Mouse (Mus musculus): ENCODE measurements around the gene Scgb1b30.
"Not testable (repeated sequence)": the region's sequence is repeated elsewhere in the genome, so short reads cannot be mapped to it uniquely, and the experiment has no call there.

Scgb1b30 gene

DNA sequence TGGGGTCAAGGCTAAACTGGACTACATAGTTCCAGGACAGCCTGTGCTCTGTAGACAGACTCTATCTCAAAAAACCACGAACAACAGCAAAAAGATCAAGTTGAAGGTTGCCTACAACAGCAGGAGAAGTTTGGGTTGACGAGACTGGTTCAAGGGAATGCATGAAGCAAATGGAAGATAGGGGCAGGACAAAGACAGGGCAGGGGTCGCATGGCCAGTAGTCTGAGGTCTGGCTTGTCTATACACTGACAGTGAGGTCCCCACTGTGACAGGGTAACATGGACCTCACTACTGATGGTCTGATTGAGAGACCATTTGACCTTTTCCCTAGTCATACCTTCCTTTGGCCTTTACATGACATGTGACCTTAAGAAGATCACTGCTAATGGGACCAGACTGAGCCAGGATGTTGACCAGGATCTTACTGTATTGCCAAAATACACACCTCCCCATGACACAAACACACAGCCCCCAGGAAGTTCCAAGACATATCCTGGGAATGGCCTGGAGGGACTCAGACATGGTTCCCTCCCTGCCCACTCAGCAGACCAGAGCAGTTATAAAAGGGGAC lies at the start of gene Scgb1b30:
Gene Scgb1b30, plus strand, starts transcription at position 521 of the 571 bp plus-strand sequence.
- no peak for DNase-seq (ENCODE audit: low spot score)

GRCm38 (mm10) chr7:34068132-34068531 lies 27.1 kb upstream of the Scgb1b30 start:
- DNase-seq (ENCODE audit: low spot score) = not testable (repeated sequence)

DNA sequence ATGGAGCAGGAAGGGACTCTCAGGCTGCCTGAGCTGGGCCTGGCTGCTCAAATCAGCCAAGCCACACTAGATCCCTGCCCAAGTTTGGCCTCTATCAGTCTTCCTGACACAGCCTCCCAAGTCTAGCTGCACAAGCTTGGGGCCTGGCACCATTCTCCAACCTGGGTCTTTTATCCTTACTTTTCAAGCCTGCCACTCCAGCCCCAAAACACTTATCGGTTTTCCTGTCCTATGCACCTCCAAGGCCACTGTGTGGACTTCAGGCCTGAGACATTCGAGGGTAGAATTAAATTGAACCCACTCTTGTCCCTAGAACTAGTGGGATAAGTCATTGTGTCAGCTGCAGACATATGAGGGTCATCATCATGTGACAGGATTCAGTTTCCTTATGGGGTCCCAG lies 4.8 kb downstream of the Scgb1b30 start:
- DNase-seq (ENCODE audit: low spot score) = no peak

DNA sequence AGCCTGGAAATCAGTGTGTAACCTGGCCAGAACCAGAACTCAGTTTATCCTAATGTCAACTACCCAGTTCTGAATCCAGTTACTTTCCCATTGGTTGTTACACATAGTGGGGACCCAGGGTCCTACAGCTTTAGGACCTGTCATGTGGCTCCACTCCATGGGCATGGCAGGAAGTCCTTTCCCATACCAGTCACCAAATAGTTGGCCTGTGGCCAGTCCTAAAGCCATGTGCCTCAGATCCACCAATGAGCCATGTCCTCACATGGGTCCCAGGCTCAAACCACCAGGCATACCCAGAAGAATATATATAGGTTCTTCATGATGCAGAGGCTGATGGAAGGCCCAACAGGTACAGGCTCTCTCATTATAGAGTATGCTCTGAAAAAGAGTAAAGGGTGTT lies 6.0 kb downstream of the Scgb1b30 start:
- DNase-seq (ENCODE audit: low spot score) = no peak

GRCm38 (mm10) chr7:34109190-34109589 lies 14.0 kb downstream of the Scgb1b30 start:
- no peak for DNase-seq (ENCODE audit: low spot score)

GRCm38 (mm10) chr7:34116601-34117000 lies 21.4 kb downstream of the Scgb1b30 start:
- DNase-seq (ENCODE audit: low spot score) = no peak

DNA sequence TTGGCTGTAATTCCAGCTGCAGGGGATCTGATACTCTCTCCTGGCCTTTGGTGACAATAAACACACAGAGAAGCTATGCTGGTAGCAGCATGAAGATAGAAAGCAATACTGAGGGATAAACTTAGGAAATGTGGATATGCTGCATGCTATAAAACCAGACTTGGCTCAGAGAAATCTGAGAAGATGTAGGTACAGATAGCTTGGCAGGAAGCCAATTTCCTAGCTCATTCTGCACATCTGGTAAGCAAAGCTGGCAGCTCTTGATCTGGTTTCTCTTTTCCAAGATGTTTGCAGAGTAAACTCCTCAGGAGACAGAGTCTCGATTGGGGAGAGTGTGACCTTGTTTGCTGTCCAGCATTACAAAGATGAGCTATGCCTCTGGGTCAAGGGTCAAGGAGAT lies 25.4 kb downstream of the Scgb1b30 start:
- not testable (repeated sequence) for DNase-seq (ENCODE audit: low spot score)

- DNase-seq (ENCODE audit: low spot score) = peak; percentile 68
Observed at GRCm38 (mm10) chr7:34122987-34123720, 27.9 kb downstream of the Scgb1b30 start.

DNA sequence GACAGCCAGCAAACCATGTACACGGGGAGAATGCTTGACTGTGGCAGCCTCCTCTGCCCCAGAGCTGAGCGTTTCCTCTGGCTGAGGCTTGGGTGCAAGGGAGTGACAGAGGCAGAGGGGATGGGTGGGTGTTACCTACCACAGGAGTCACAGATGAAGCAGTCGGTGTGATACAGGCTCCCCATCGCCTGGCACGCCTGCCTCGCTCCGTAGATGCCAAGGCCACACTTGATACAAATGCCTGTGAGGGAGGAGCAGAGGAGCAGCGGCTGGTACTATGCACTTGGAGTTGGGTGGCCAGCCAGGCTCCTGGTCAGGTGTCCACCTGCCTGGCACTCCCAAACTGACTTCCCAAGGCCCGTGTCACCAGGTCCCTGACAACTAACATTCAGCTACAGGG lies 30.1 kb downstream of the Scgb1b30 start:
- DNase-seq (ENCODE audit: low spot score) = no peak

GRCm38 (mm10) chr7:34126291-34126690 lies 31.1 kb downstream of the Scgb1b30 start:
- DNase-seq (ENCODE audit: low spot score) = no peak

- DNase-seq (ENCODE audit: low spot score) = no peak
Observed at GRCm38 (mm10) chr7:34131118-34131517, 35.9 kb downstream of the Scgb1b30 start.

- DNase-seq (ENCODE audit: low spot score) = peak; percentile 18
Observed at GRCm38 (mm10) chr7:34131959-34132354, 36.7 kb downstream of the Scgb1b30 start.

DNA sequence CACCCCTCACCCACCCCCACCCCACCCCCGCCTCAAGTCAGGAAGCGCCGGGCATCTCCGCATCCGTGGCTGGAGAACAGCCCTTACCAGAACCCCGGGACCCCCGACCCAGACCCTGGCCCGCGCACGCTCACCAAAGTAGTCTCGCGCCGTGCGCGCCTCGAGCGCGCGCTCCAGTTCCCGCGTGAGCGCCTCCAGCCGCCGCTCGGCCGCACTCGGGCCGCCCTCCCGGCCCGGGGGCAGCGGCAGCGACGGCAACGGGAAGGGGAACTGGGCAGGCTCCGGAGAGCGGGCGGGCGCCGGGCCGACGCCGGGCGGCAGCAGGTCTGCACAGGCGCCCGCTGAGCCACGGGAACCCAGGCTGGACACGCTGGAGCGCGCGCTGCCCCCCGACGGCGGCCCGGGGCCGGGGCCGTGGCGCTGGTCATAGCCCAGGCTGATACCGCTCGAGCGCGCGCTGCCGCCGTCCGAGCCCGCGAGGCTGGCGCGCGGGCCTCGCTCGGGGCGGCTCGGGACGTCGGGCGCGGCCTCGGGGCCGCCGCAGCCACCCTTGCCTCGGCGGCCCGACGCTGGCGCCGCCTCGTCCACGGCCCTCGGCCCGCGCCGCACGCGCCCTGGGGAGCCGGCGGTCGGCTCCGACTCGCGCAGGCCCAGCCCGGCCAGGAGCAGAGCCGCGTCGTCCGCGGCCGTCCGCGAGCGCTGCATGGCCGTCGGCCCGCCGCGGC lies 37.3 kb downstream of the Scgb1b30 start:
- peak; percentile 57 for DNase-seq (ENCODE audit: low spot score)

DNA sequence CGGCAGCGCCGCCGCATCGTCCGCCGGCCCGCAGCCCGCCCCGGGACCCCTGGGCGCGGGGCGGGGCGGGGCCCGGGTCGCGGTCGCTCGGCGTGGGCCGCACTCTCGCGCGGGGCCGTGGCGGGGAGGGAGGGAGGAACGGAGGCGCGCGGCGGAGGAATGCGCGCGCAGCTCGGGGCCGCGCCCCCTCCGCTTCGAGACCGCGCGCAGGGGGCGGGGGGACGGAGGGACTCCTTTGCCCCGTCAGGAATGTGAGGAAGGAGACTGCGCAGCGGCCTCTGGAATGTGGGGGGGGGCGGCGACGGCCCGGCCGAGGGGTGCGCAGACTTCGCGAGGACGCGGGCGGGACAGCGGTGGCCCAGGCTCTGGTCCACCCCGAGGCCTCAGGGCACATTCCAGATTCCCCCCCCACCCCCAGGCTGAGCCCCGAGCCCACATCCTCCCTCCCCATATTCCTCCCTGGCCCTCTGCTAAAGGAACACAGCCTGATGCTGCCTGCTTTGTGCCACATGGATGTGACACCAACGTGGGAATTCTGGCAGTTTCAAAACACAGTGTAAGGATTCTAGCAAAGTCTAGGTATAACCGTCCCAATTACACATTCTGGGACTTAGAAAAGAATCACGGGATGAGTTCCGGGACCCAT lies 38.0 kb downstream of the Scgb1b30 start, which contains the start of gene Wtip:
Gene Wtip, minus strand, starts transcription at position 152 of the 646 bp plus-strand sequence.
- peak; percentile 83 for DNase-seq (ENCODE audit: low spot score)

DNA sequence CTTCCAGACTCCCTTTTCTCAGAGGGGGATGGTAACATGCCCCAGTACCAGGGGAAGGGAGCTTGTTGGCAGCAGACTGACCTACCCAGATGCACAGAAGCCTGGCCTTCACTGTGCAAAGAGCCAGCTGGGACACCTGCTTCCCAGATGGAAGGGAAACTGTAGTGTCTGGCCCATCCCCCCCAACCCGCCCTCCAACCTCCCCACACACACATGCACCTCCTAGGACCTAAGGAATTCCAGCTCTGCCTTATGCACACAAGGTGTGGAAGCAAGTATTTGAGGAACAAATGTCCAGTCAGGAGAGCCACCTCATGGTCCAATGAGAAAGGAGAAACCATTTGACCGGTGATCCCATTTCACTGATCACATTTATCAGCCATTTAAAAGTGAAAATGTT lies 39.1 kb downstream of the Scgb1b30 start:
- DNase-seq (ENCODE audit: low spot score) = no peak

DNA sequence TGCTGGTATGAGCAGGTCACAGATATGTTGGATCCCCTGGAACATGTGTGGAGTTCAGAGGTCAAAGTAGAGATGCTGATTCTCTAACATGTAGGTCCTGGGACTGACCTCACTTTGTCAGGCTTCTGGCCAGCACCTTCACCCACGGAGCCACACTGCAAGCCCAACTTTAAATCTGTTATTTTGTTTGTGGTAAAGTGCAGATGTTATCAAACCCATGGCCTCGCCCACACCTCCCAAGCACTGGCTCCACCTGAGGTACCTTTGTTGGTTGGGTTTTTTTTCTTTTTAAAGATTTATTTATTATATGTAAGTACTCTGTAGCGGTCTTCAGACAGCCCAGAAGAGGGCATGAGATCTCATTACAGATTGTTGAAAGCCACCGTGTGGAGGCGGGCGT lies 44.3 kb downstream of the Scgb1b30 start:
- no peak for DNase-seq (ENCODE audit: low spot score)

GRCm38 (mm10) chr7:34141123-34141522 lies 45.9 kb downstream of the Scgb1b30 start:
- no peak for DNase-seq (ENCODE audit: low spot score)

- no peak for DNase-seq (ENCODE audit: low spot score)
Observed at GRCm38 (mm10) chr7:34147193-34147592, 52.0 kb downstream of the Scgb1b30 start.

Data from retina, embryonic 14.5 days (tissue).